Mouse (Mus musculus) G1E (cell line): ENCODE results near the gene Nprl2. TPM values are rescaled to one million over a fixed set of nuclear protein-coding genes. Genes with fewer than 3 reads are reported as not detected.

Experiments
- ATAC-seq: 2 replicates; pipeline ENCODE4 v1.8.0; 2016; ENCODE audit warnings: mild to moderate bottlenecking; ENCODE audit not compliant: insufficient number of reproducible peaks, poor library complexity, low FRiP score, severe bottlenecking; ENCODE audit errors: extremely low read depth
- DNase-seq: peaks from one replicate; pipeline ENCODE4 v3.0.0; 2012; ENCODE audit warnings: low spot score
- H3K27me3 ChIP-seq: 2 replicates; pipeline ENCODE4 v1.6.1; 2012; ENCODE audit warnings: mild to moderate bottlenecking, low read length, inconsistent platforms; ENCODE audit not compliant: insufficient read depth
- H3K36me3 ChIP-seq: replicated peaks from 2 replicates; pipeline ENCODE3; 2012; ENCODE audit warnings: mild to moderate bottlenecking, inconsistent platforms
- H3K4me1 ChIP-seq: 2 replicates; pipeline ENCODE4 v1.6.1; 2012; ENCODE audit warnings: low read depth, low read length, inconsistent platforms, mixed read lengths; ENCODE audit not compliant: insufficient read depth
- H3K4me3 ChIP-seq: 2 replicates; pipeline ENCODE4 v1.5.1; 2012; ENCODE audit warnings: low read depth, mild to moderate bottlenecking, inconsistent platforms, low read length, moderate library complexity, mixed read lengths
- H3K9me3 ChIP-seq: replicated peaks from 2 replicates; pipeline ENCODE4 v1.6.1; 2012; ENCODE audit warnings: inconsistent platforms
- CTCF ChIP-seq: IDR thresholded peaks from 2 replicates; pipeline ENCODE4 v1.5.1; 2012; ENCODE audit warnings: low read depth, low read length, inconsistent platforms, mixed read lengths
- GATA1 ChIP-seq: IDR thresholded peaks from 2 replicates; pipeline ENCODE4 v1.6.1; 2012; ENCODE audit warnings: borderline replicate concordance, low read length, inconsistent platforms, mixed read lengths
- GATA2 ChIP-seq: IDR thresholded peaks from 2 replicates; pipeline ENCODE4 v1.6.1; 2012; ENCODE audit warnings: low read depth, low read length, inconsistent platforms, borderline replicate concordance
- POLR2AphosphoS5 ChIP-seq: IDR thresholded peaks from 2 replicates; pipeline ENCODE4 v1.6.1; 2012; ENCODE audit warnings: low read depth, low read length, inconsistent platforms; ENCODE audit not compliant: insufficient replicate concordance
- TAL1 ChIP-seq: conservative IDR thresholded peaks from 2 replicates; pipeline ENCODE4 v1.6.1; 2012; ENCODE audit warnings: low read depth, low read length, inconsistent platforms, mixed read lengths
- polyA plus RNA-seq: library from polyadenylated mRNA; stranded (reverse); fragments of >175 nt; gene quantifications from 2 replicates; pipeline ENCODE4 v1.2.3, GENCODE M21; 2012
- total RNA-seq, 2 experiments: library from RNA; stranded (forward) in 1 of 2; stranded (reverse) in 1 of 2; fragments of 200-1000 nt in 1 of 2; fragments of >200 nt in 1 of 2; fragmentation: Nextera tagmentation in 1 of 2; gene quantifications; 2 replicates each; pipeline ENCODE4 v1.2.3; 2014 to 2017

Gene Nprl2
- total and polyA plus RNA-seq, 3 experiments = 1.7 to 22.6 (median 18.4) TPM

GRCm38 (mm10) chr9:107551117-107551889 lies 9.3 kb downstream of the Nprl2 start, which contains the start of gene Rassf1:
Rassf1 (plus strand) TSS chr9:107551555.
- H3K9me3 ChIP-seq = no peaks in the 10 kb centered on the region
- TF ChIP-seq GATA2 (no peak), TAL1 (no peak), GATA1 (no peak), POLR2AphosphoS5 (no peak), CTCF (no peak)
- peaks cover 5% of the 10 kb centered on the region; the same call in 1 of the 2 replicates for H3K27me3 ChIP-seq
- H3K36me3 ChIP-seq = peaks cover 17% of the 10 kb centered on the region
- DNase-seq = peak; percentile 52
- peak within 1 kb of the TSS; percentile 73 for H3K4me3 ChIP-seq
- peaks cover 69% of the 10 kb centered on the region for H3K4me1 ChIP-seq
- ATAC-seq = no peak

GRCm38 (mm10) chr9:107551890-107552355 lies 9.9 kb downstream of the Nprl2 start:
- TF ChIP-seq POLR2AphosphoS5 (no peak), GATA1 (no peak), GATA2 (no peak), CTCF (no peak), TAL1 (no peak)
- Histone ChIP-seq H3K9me3 (no peaks in the 10 kb centered on the region), H3K4me1 (peaks cover 69% of the 10 kb centered on the region), H3K4me3 (peak overlapping the region; percentile 73), H3K36me3 (peaks cover 21% of the 10 kb centered on the region), H3K27me3 (peaks cover 5% of the 10 kb centered on the region; the same call in 1 of the 2 replicates)
- DNase-seq (no peak), ATAC-seq (no peak)

DNA sequence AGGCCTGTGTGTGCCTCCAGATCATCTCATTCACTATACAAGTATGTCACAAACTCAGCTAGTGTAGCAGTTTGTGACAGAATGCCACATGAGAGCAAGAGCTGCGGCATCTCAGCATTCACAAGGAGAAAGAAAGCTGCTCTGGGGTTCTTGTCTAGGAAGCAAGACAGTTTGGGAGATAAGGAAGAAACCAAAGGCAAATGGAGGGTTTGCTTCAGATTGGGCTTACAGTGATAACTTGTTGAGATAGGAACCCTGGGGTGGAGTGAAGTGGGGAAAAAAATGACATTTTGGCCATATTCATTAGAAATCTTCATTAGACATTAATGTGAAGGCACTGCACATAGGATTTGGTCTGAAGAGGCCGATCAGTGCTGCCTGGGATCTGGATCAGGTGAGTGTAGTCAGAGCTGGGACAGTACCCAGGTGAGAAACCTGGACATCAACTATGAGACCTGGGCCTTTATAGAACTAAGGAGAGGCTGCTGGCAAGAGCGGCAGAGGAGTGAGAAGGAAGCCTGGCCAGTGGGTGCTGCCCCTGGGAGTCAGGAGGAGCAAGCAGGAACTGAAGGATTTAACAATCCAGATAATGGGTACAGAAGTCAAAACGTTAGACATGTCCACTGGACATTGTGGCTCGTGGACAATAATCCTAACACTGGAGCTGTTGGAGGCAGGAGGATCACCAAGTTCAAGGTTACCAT lies 10.8 kb downstream of the Nprl2 start:
- Histone ChIP-seq H3K4me1 (peaks cover 69% of the 10 kb centered on the region), H3K4me3 (peak overlapping the region; percentile 82; the same call in 1 of the 2 replicates)
- TF ChIP-seq TAL1 (no peak), CTCF (no peak), POLR2AphosphoS5 (no peak), GATA2 (no peak), GATA1 (no peak)

GRCm38 (mm10) chr9:107553541-107554318 lies 11.7 kb downstream of the Nprl2 start:
- TF ChIP-seq POLR2AphosphoS5 (no peak), CTCF (no peak), TAL1 (no peak), GATA1 (no peak), GATA2 (no peak)
- H3K4me3 ChIP-seq = peak overlapping the region; percentile 82
- H3K9me3 ChIP-seq = no peaks in the 10 kb centered on the region
- H3K36me3 ChIP-seq = peaks cover 39% of the 10 kb centered on the region
- H3K4me1 ChIP-seq = peaks cover 62% of the 10 kb centered on the region
- peaks cover 5% of the 10 kb centered on the region; the same call in 1 of the 2 replicates for H3K27me3 ChIP-seq
- no peak for ATAC-seq
- no peak for DNase-seq

More for the DNA sequence above, 10.8 kb downstream of the Nprl2 start:
- Histone ChIP-seq H3K9me3 (no peaks in the 10 kb centered on the region), H3K36me3 (peaks cover 30% of the 10 kb centered on the region), H3K27me3 (peaks cover 5% of the 10 kb centered on the region; the same call in 1 of the 2 replicates)
- DNase-seq (no peak), ATAC-seq (no peak)

GRCm38 (mm10) chr9:107554319-107554825 lies 12.3 kb downstream of the Nprl2 start:
- Histone ChIP-seq H3K27me3 (peaks cover 5% of the 10 kb centered on the region; the same call in 1 of the 2 replicates), H3K9me3 (no peaks in the 10 kb centered on the region), H3K4me1 (peaks cover 61% of the 10 kb centered on the region), H3K4me3 (peak overlapping the region; percentile 82), H3K36me3 (peaks cover 45% of the 10 kb centered on the region)
- peak; percentile 98 for DNase-seq
- peak; percentile 94 for ATAC-seq
- no peak for TF ChIP-seq GATA1
- no peak for TF ChIP-seq TAL1
- TF ChIP-seq GATA2 = no peak
- TF ChIP-seq POLR2AphosphoS5 = no peak
- no peak for TF ChIP-seq CTCF
